13 mouse cellular contexts compared by ENCODE assay signal in the genomic region with DNA sequence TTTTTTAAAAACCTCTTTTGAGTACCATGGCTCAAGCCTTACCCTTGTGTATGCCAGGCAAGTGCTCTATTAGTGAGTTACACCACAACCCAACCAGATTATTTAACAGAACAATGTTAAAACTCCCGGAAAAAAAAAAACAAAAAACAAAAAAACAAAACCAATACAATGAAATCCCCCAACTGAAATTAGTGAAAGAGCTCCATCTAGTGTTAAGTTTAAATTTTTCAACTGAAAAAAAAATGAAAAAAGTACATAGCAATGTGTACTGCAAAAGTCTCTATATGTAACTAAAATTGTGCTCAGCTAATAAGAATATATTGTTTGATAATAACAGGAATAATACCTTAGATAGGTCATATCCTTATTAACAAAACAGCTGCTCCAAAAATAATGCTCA. TPM values are rescaled to one million over a fixed set of nuclear protein-coding genes. Genes with fewer than 3 reads are reported as not detected.
DNase-seq lines count a peak whose midpoint lies in the region; ATAC-seq and TF ChIP-seq lines count a peak whose summit lies in the region.
"Had no signal": no experiment of that assay in that cellular context is flagged by ENCODE, and none has a peak within 500 bp of the region (broad histone marks: within the 10 kb centered on the region; RNA-seq: fewer than 3 reads in every experiment).

No protein-coding gene starts in this region.

- H3K4me3 ChIP-seq in forebrain, embryonic 14.5 days (ENCODE audit: low read depth, low read length) = no peak overlapping the region
- H3K4me3 ChIP-seq in forebrain, embryonic 15.5 days = no peak overlapping the region
- H3K4me3 ChIP-seq in lung, adult 2 months (replicated peaks; ENCODE audit: extremely low read depth, low read depth, low read length) = no peak overlapping the region
- H3K4me3 ChIP-seq: midbrain, embryonic 15.5 days had no signal

- no peak overlapping the region for H3K4me2 ChIP-seq in forebrain, embryonic 14.5 days (ENCODE audit: low read length)
- no peak overlapping the region for H3K4me2 ChIP-seq in forebrain, embryonic 15.5 days (replicated peaks)
- H3K4me2 ChIP-seq: midbrain, embryonic 15.5 days had no signal

- H3K27ac ChIP-seq in forebrain, embryonic 14.5 days (ENCODE audit: low read depth, low read length) = no peak overlapping the region
- H3K27ac ChIP-seq in forebrain, embryonic 15.5 days (replicated peaks) = no peak overlapping the region
- H3K27ac ChIP-seq: midbrain, embryonic 15.5 days had no signal

- TF ChIP-seq POLR2A in lung, adult 2 months (IDR thresholded peaks at IDR 0.05; ENCODE audit: borderline replicate concordance, extremely low read depth, low read depth, low read length) = no peak

- no peaks in the 10 kb centered on the region for H3K4me1 ChIP-seq in forebrain, embryonic 14.5 days (ENCODE audit: control insufficient read depth, insufficient read depth, low read length)
- no peaks in the 10 kb centered on the region for H3K4me1 ChIP-seq in forebrain, embryonic 15.5 days
- peaks cover 6% of the 10 kb centered on the region for H3K4me1 ChIP-seq in lung, adult 2 months (ENCODE audit: control insufficient read depth, insufficient read depth, low read length)
- H3K4me1 ChIP-seq: midbrain, embryonic 15.5 days had no signal

- peaks cover 68% of the 10 kb centered on the region for H3K36me3 ChIP-seq in forebrain, embryonic 14.5 days (ENCODE audit: control insufficient read depth, insufficient read depth, low read length)
- peaks cover 65% of the 10 kb centered on the region for H3K36me3 ChIP-seq in forebrain, embryonic 15.5 days
- H3K36me3 ChIP-seq in splenic B cell, adult 2 months (ENCODE audit: control insufficient read depth, insufficient read depth, low read length, poor library complexity, severe bottlenecking) = peaks cover 33% of the 10 kb centered on the region

- peak; percentile 68 for DNase-seq in forebrain, embryonic 14.5 days (ENCODE audit: low spot score)
- DNase-seq in lung, adult 2 months = no peak
- DNase-seq in lung, postnatal 25 days (ENCODE audit: low spot score) = no peak
- DNase-seq in ZHBTc4 (ENCODE audit: low read depth, low spot score) = peak; percentile 14
- peak; percentile 51 for DNase-seq in splenic B cell, adult 2 months (ENCODE audit: low read depth, low spot score)
- no peak for DNase-seq in neural tube, embryonic 10.5 days (ENCODE audit: extremely low spot score, low spot score)
- no peak for DNase-seq in heart, adult 8-10 months (ENCODE audit: low spot score)
- DNase-seq: adrenal gland, postnatal 10 days; cerebellum, adult 18-20 months; kidney, adult 2 months; thymus, postnatal 14 days had no signal

- H3K9me3 ChIP-seq in forebrain, embryonic 14.5 days (replicated peaks; ENCODE audit: control insufficient read depth, low read length) = no peaks in the 10 kb centered on the region
- H3K9me3 ChIP-seq in forebrain, embryonic 15.5 days = no peaks in the 10 kb centered on the region
- H3K9me3 ChIP-seq: midbrain, embryonic 15.5 days had no signal

- peak; percentile 27; the same call in 1 of the 2 replicates for TF ChIP-seq CTCF in lung, adult 2 months (IDR thresholded peaks at IDR 0.05; ENCODE audit: insufficient read depth, low read length)

- 9% methylated on average over 1 of the region's 1 CpGs for WGBS in forebrain, embryonic 14.5 days
- WGBS in forebrain, embryonic 15.5 days = 11% methylated on average over 1 of the region's 1 CpGs
- 4% methylated on average over 1 of the region's 1 CpGs for WGBS in lung, adult 2 months

- no peak for ATAC-seq in forebrain, embryonic 14.5 days
- no peak for ATAC-seq in forebrain, embryonic 15.5 days (replicated peaks)
- ATAC-seq: midbrain, embryonic 15.5 days had no signal

- no peak overlapping the region for H3K9ac ChIP-seq in forebrain, embryonic 14.5 days (ENCODE audit: low read length)
- no peak overlapping the region for H3K9ac ChIP-seq in forebrain, embryonic 15.5 days (replicated peaks)
- H3K9ac ChIP-seq: midbrain, embryonic 15.5 days had no signal

- H3K27me3 ChIP-seq in forebrain, embryonic 14.5 days (replicated peaks; ENCODE audit: control insufficient read depth, insufficient read depth, low read length) = no peaks in the 10 kb centered on the region
- no peaks in the 10 kb centered on the region for H3K27me3 ChIP-seq in forebrain, embryonic 15.5 days
- H3K27me3 ChIP-seq in splenic B cell, adult 2 months (ENCODE audit: control insufficient read depth, insufficient read depth, low read length, poor library complexity, severe bottlenecking) = no peaks in the 10 kb centered on the region
- H3K27me3 ChIP-seq: midbrain, embryonic 15.5 days had no signal

RNA-seq across cellular contexts. Expression of gene Usp38, which starts 18.1 kb away (rescaled TPM):
- polyA plus RNA-seq in forebrain, embryonic 14.5 days (2014; fragmentation: Nextera tagmentation; extraction: Ambion mirVana) = 25.9 and 27.5 TPM in 2 replicates
- 21.7 and 23.1 TPM in 2 replicates for polyA plus RNA-seq in forebrain, embryonic 15.5 days (2015; fragmentation: Nextera tagmentation; extraction: Ambion mirVana)
- polyA plus RNA-seq in lung, adult 2 months (2012; rRNA removed) = 8.1 and 8.8 TPM in 2 replicates
- 10 to 100 TPM; 16.6 to 18.5 (median 18.0) TPM for total RNA-seq in heart, adult 8-10 months (2022)

Comparison
In these comparisons a context has a peak if more than half of its experiments do, and no peak if none do; other contexts are left out.
1. DNase-seq: peak in forebrain, embryonic 14.5 days (single experiment), ZHBTc4 (single experiment) and splenic B cell, adult 2 months (single experiment); none in lung, adult 2 months (single experiment), lung, postnatal 25 days (single experiment), neural tube, embryonic 10.5 days (single experiment) and heart, adult 8-10 months (single experiment).